Mouse (Mus musculus) macrophage (primary cell): Measurements from ENCODE around the gene 2410015M20Rik. TPM values are rescaled to one million over a fixed set of nuclear protein-coding genes. Genes with fewer than 3 reads are reported as not detected.
"Not testable (repeated sequence)": the region's sequence is repeated elsewhere in the genome, so short reads cannot be mapped to it uniquely, and the experiment has no call there.

Source experiments
- H3K27ac ChIP-seq: fragments of 350-480 bp; formaldehyde crosslinking; 2 replicates; pipeline ENCODE4 v1.9.0; 2021
- H3K36me3 ChIP-seq: fragments of 350-480 bp; formaldehyde crosslinking; 2 replicates; pipeline ENCODE4 v1.9.0; 2021; ENCODE audit errors: inconsistent target
- H3K4me3 ChIP-seq: fragments of 350-480 bp; formaldehyde crosslinking; 2 replicates; pipeline ENCODE4 v1.9.0; 2021; ENCODE audit errors: inconsistent target
- H3K79me2 ChIP-seq: fragments of 350-480 bp; formaldehyde crosslinking; 2 replicates; pipeline ENCODE4 v1.9.0; 2021; ENCODE audit errors: inconsistent target
- WGBS: methylation state at CpG from one replicate; pipeline ENCODE4 v1.1.7; 2026; ENCODE audit warnings: inconsistent platforms; ENCODE audit not compliant: missing documents; 5-methylcytosine and 5-hydroxymethylcytosine counted together
- polyA plus RNA-seq: library from polyadenylated mRNA; stranded (reverse); fragments of 250-400 nt; gene quantifications from 3 replicates; pipeline ENCODE4 v1.2.4, GENCODE M21; 2018; ENCODE audit warnings: inconsistent platforms

Gene 2410015M20Rik
- polyA plus RNA-seq, 1 experiment from 2014 or later, result 47.7 TPM

- Histone ChIP-seq H3K27ac (peak overlapping the region; percentile 37; the same call in 1 of the 2 replicates), H3K36me3 (peaks cover 19% of the 10 kb centered on the region), H3K4me3 (peak overlapping the region; percentile 77), H3K79me2 (peaks cover 33% of the 10 kb centered on the region)
- WGBS, result 66% methylated on average over 3 of the region's 3 CpGs
Observed at GRCm38 (mm10) chr17:56625495-56625894, 15.9 kb upstream of the 2410015M20Rik start.

DNA sequence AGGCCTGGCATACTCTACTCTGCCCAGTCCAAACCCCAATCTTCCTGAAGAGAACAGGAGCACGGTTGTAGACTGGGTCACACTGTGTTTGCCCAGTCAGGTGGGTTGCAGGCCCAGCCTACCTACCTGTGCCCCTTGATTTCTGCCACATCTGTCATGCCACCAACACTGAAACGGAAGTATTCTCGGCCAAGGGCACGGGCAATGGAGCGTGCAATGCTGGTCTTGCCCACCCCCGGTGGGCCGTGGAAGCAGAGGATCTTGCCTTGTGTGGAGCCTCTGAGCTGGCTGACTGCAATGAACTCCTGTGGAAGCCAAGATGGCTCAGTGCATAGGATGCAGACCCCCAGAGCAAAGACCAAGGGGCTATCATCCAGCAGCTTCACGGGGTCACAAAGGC is 8.1 kb upstream of the 2410015M20Rik start:
- 98% methylated on average over 7 of the region's 8 CpGs for WGBS
- H3K27ac ChIP-seq, result no peak overlapping the region
- peaks cover 68% of the 10 kb centered on the region for H3K36me3 ChIP-seq
- no peak overlapping the region for H3K4me3 ChIP-seq
- H3K79me2 ChIP-seq, result peaks cover 46% of the 10 kb centered on the region

DNA sequence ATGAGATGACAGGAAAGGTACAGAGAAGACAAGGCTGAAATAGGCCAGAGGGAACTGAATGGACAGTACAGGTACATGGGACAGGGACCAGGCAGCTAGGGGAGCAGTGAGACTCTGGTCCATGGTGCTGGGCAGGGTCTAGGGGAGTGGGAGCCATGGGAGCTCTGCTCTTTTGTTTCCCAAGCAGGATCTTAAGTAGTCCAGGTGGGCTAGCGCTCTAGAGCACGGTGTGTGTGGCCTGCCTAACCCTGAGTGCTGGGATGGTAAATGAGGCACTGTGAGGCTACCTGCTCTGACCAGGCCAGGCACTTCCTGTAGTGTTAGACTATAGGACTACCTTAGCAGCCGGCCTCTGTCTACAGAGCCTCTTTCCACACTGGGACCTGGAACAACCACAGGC is 7.2 kb upstream of the 2410015M20Rik start:
- WGBS, result 92% methylated on average over 3 of the region's 3 CpGs
- peaks cover 46% of the 10 kb centered on the region for H3K79me2 ChIP-seq
- peaks cover 59% of the 10 kb centered on the region for H3K36me3 ChIP-seq
- no peak overlapping the region for H3K4me3 ChIP-seq
- H3K27ac ChIP-seq, result no peak overlapping the region

DNA sequence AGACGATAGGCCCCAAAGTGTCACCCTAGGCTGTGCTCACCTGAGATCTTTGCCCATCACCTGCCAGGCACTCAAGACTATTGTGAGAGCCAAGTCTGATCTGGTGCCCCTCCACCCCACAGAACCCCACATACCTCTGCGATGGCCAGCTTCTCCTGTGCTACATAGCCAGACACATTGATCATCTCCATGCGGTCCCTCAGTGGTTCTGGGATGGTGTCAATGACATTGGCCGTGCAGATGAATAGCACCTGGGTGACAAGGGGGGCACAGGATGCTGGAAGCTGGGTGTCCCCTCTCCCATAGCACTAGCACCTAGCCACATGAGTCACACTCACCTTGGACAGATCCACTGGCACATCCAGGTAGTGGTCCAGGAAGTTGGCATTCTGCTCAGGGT is 6.2 kb upstream of the 2410015M20Rik start:
- Histone ChIP-seq H3K4me3 (no peak overlapping the region), H3K79me2 (peaks cover 46% of the 10 kb centered on the region), H3K27ac (no peak overlapping the region), H3K36me3 (peaks cover 53% of the 10 kb centered on the region)
- 96% methylated on average over 4 of the region's 4 CpGs for WGBS

DNA sequence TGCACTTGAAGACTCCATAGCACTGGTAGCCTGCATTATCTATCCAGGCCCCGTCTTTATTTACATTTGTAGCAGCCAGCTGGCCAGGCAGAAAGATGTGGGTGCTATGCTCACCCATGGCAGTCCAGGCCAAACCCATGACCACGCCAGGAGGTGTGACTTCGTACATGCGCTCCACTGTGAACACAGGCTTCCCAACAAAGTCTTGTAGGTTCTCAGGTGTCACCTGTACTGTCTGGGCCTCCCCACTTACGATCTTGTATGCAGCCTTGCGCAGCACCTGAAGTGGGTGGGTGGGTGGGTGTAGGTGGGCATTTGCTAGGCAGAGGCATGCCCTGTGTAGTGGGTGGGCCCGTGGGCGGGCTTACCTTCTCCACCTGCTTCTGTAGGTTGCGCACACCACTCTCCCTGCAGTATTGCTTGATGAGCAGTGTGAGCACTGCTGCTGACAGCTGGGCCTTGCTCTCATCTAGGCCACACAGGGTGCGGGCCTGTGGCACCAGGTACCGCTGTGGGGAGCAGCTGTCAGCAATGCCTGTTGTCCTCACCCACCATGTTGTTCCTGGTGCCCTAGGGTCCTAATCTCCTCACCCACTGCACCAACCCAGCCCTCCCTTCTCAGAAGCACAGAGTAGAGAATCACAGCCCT is 5.7 kb upstream of the 2410015M20Rik start:
- Histone ChIP-seq H3K79me2 (peaks cover 50% of the 10 kb centered on the region), H3K36me3 (peaks cover 47% of the 10 kb centered on the region)
- 88% methylated on average over 11 of the region's 11 CpGs for WGBS

GRCm38 (mm10) chr17:56614391-56615135 is 5.0 kb upstream of the 2410015M20Rik start:
- Histone ChIP-seq H3K36me3 (peaks cover 40% of the 10 kb centered on the region), H3K4me3 (peak overlapping the region; percentile 62), H3K79me2 (peaks cover 54% of the 10 kb centered on the region), H3K27ac (no peak overlapping the region)
- 30% methylated on average over 14 of the region's 14 CpGs for WGBS

More for the DNA sequence above, 5.7 kb upstream of the 2410015M20Rik start:
- no peak overlapping the region for H3K27ac ChIP-seq
- H3K4me3 ChIP-seq, result no peak overlapping the region

DNA sequence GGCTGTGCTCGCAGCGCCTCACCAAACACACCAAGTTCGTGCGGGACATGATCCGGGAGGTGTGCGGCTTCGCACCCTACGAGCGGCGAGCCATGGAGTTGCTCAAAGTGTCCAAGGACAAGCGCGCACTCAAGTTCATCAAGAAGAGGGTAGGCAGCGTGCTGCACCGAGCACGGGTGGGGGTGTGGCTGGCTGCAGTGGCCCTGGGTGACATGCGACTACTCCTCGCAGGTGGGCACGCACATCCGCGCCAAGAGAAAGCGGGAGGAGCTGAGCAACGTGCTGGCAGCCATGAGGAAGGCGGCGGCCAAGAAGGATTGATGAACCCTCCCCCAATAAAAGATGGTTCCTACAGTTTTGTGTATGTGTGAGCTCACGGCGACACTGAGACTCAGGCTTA is 4.3 kb upstream of the 2410015M20Rik start:
- Histone ChIP-seq H3K27ac (0 out of 2 replicates have a peak overlapping the region, but pooled peaks have one; percentile 15), H3K36me3 (peaks cover 34% of the 10 kb centered on the region), H3K79me2 (peaks cover 58% of the 10 kb centered on the region), H3K4me3 (peak overlapping the region; percentile 62)
- WGBS, result 3% methylated on average over 18 of the region's 26 CpGs

DNA sequence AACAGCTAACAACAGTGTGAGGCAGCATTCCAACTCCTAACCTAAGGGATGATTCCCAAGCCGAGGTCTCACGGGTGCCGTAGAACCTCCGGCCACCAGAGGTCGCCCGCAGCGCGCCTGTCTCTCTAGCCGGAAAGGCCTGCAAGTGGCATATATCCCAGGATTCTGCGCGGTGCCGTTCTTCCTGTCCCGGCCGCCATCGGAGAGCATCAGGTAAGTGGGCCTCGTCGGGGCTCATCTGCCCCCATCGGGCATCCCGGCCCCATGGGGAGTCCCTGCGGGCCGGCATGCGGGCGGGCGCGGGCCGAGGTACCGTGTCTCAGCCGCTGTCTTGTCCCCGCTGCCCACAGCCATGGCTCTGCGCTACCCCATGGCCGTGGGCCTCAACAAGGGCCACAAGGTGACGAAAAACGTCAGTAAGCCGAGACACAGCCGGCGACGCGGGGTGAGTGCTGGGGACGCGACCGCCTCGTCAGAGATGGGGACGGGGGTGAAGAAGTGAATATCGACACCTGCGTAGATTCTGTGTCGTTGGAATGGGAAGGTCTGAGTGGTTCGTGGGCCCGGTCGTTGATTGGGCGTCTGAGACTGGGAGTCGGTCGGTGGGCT is 3.8 kb upstream of the 2410015M20Rik start, which contains the start of gene Rpl36:
Gene Rpl36 (plus strand): TSS at position 181 of the 609 bp plus-strand sequence.
- Histone ChIP-seq H3K27ac (0 out of 2 replicates have a peak within 1 kb of the TSS, but pooled peaks have one; percentile 15), H3K36me3 (peaks cover 28% of the 10 kb centered on the region), H3K4me3 (peak within 1 kb of the TSS; percentile 62), H3K79me2 (peaks cover 64% of the 10 kb centered on the region)
- under 1% methylated on average over 52 of the region's 52 CpGs for WGBS

GRCm38 (mm10) chr17:56612565-56612939 is 3.0 kb upstream of the 2410015M20Rik start:
- Histone ChIP-seq H3K36me3 (peaks cover 22% of the 10 kb centered on the region; the same call in 1 of the 2 replicates), H3K79me2 (peaks cover 64% of the 10 kb centered on the region)
- 92% methylated on average over 10 of the region's 10 CpGs for WGBS
- H3K27ac ChIP-seq, H3K4me3 ChIP-seq: not testable (repeated sequence)

DNA sequence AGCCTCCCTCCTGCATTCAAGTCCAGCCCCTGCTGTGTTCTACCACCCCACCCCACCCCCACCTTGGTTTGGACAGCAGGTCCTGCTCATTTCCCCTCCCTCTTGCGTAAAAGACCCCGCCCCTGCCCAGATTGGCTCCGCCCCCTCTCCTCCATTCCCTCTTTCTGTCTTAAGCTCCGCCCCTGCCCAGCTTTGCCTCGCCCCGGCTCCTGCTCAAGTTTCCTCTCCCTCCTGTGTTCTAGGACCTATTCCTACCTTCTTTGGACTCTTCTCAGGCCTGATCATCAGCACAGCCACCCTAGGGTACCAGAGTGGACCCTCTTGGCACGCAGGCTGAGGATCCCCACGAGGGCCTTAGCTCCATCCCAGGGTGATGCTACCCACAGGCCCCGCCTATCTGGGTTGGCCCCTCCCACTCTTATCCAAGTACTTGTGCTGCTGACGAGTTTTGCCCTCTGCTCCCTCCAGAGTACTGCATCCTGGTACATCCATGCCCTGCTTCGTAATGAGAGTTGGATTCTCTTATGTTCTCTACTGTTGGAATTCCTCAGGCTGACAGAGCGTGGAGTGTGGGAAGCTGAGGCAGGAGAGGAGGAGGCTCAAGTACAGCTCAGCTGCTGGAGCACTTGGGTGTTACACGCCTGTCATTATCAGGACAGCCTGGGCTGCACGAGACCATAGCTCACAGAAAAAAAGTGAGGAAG is 2.4 kb upstream of the 2410015M20Rik start:
- H3K36me3 ChIP-seq, result peaks cover 20% of the 10 kb centered on the region; the same call in 1 of the 2 replicates
- no peak overlapping the region for H3K4me3 ChIP-seq
- 39% methylated on average over 14 of the region's 14 CpGs for WGBS
- peaks cover 59% of the 10 kb centered on the region for H3K79me2 ChIP-seq
- H3K27ac ChIP-seq, result no peak overlapping the region

DNA sequence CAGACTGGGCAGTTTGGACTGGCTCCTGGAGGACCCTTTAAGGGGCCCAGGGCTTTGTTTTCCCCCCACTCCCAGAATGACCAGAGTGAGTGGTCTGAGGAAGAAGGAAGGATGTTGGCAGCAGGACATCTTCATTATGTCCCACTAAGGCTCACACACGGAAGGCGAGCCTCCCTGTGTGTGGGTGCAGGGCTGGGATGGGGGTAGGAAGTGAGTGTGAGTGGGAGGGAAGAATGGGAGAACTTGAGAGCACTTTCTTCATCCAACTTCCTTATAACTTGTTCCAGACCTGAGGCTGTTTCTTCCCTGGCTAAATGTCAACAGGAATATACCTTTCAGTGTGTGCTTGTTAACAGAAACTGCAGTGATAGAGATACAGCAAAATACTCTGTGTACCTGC is 1.8 kb upstream of the 2410015M20Rik start:
- no peak overlapping the region for H3K27ac ChIP-seq

DNA sequence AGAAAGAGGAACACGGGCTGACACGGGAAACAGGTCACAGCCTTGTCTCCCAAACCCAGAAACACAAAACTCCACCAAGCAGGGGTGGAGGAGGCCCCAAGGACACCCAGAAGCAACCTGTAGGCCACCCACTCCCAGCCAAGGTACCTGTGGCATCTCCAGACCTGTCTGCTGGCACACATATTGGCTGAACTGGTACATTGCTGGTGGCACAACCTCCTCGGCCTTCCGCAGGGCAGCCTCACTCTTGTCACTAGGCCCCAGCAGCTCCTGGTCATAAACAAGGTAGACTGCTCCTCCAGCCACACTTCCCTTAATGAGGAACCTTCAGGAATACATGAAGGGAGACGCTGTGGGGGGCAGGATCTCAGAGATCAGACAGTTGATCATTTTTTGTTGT is 872 bp downstream of the 2410015M20Rik start:
- peak overlapping the region; percentile 67; the same call in 1 of the 2 replicates for H3K27ac ChIP-seq
- 32% methylated on average over 5 of the region's 5 CpGs for WGBS
- H3K36me3 ChIP-seq, result peaks cover 32% of the 10 kb centered on the region
- H3K79me2 ChIP-seq, result peaks cover 26% of the 10 kb centered on the region; the same call in 1 of the 2 replicates
- peak overlapping the region; percentile 92 for H3K4me3 ChIP-seq

More for the DNA sequence above, 1.8 kb upstream of the 2410015M20Rik start:
- WGBS, result 44% methylated on average over 2 of the region's 2 CpGs
- Histone ChIP-seq H3K4me3 (no peak overlapping the region), H3K36me3 (peaks cover 20% of the 10 kb centered on the region; the same call in 1 of the 2 replicates), H3K79me2 (peaks cover 52% of the 10 kb centered on the region)

GRCm38 (mm10) chr17:56607521-56608062 is 2.0 kb downstream of the 2410015M20Rik start:
- H3K79me2 ChIP-seq, result peaks cover 22% of the 10 kb centered on the region; the same call in 1 of the 2 replicates
- WGBS, result 96% methylated on average over 2 of the region's 3 CpGs
- H3K27ac ChIP-seq, result no peak overlapping the region
- peaks cover 42% of the 10 kb centered on the region for H3K36me3 ChIP-seq
- no peak overlapping the region for H3K4me3 ChIP-seq

DNA sequence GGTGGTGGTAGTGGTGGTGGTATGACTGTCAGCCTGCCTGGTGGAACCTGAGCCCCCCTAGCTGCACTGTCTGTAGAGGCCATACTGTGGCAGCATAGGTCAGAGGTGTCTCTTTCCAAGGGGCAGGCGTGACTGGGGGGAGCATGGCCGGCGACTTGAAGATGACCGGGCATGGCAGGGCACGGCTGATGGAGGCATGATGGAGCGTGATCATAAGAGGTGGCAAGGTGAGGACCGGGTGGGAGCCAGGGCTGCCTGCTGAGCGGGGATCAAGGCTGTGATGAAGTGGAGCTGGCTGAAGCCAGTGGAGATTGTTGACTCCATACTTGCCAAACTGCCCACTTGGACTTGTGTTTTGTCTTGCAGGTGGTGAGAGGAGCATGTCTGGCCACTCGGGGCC is 4.1 kb downstream of the 2410015M20Rik start:
- Histone ChIP-seq H3K27ac (no peak overlapping the region), H3K36me3 (peaks cover 61% of the 10 kb centered on the region), H3K4me3 (no peak overlapping the region), H3K79me2 (peaks cover 19% of the 10 kb centered on the region; the same call in 1 of the 2 replicates)
- WGBS, result 95% methylated on average over 8 of the region's 9 CpGs
